Mouse (Mus musculus) heart, embryonic 16.5 days (tissue): ENCODE data around the gene Elavl4. TPM values are rescaled to one million over a fixed set of nuclear protein-coding genes. Genes with fewer than 3 reads are reported as not detected.

Experiments used
- ATAC-seq: fragments of 200-750 bp; cut with Nextera tagmentation; replicated peaks from 2 replicates; pipeline ENCODE4 v1.8.0; 2017; ENCODE audit warnings: moderate number of reproducible peaks; ENCODE audit not compliant: insufficient read depth, low FRiP score; ENCODE audit errors: extremely low read depth
- H3K27ac ChIP-seq: fragments of 300-500 bp; sonication (generic); 2 replicates; pipeline ENCODE4 v1.5.1; 2014; ENCODE audit warnings: mild to moderate bottlenecking, low read length, control low read depth, moderate library complexity
- H3K27me3 ChIP-seq: fragments of 300-500 bp; sonication (generic); 2 replicates; pipeline ENCODE4 v1.6.1; 2014; ENCODE audit warnings: low read length, mixed read lengths; ENCODE audit not compliant: control insufficient read depth, insufficient read depth
- H3K36me3 ChIP-seq: fragments of 300-500 bp; sonication (generic); 2 replicates; pipeline ENCODE4 v1.6.1; 2014; ENCODE audit not compliant: control insufficient read depth, insufficient read depth
- H3K4me1 ChIP-seq: fragments of 300-500 bp; sonication (generic); 2 replicates; pipeline ENCODE4 v1.6.1; 2014; ENCODE audit warnings: low read length, mixed read lengths; ENCODE audit not compliant: control insufficient read depth, insufficient read depth
- H3K4me2 ChIP-seq: fragments of 300-500 bp; sonication (generic); 2 replicates; pipeline ENCODE4 v1.6.1; 2014; ENCODE audit warnings: low read depth, mild to moderate bottlenecking, control low read depth, low read length
- H3K4me3 ChIP-seq: fragments of 300-500 bp; sonication (generic); 2 replicates; pipeline ENCODE4 v1.5.1; 2014; ENCODE audit warnings: mild to moderate bottlenecking, control low read depth, low read length
- H3K9ac ChIP-seq: fragments of 300-500 bp; sonication (generic); 2 replicates; pipeline ENCODE4 v1.6.1; 2014; ENCODE audit warnings: low read length, control low read depth
- H3K9me3 ChIP-seq: fragments of 300-500 bp; sonication (generic); replicated peaks from 2 replicates; pipeline ENCODE4 v1.6.1; 2016; ENCODE audit warnings: low read length; ENCODE audit not compliant: control insufficient read depth
- WGBS: fragments of 180-500 bp; shearing (Covaris S2); extraction: QIAGEN DNeasy Blood & Tissue Kit; methylation state at CpG from one replicate; pipeline ENCODE4 v1.1.7; 2014; 5-methylcytosine and 5-hydroxymethylcytosine counted together
- polyA plus RNA-seq: library from polyadenylated mRNA; unstranded; fragments of >200 nt; fragmentation: Nextera tagmentation; extraction: Ambion mirVana; gene quantifications from 2 replicates; pipeline ENCODE4 v1.2.1, GENCODE M21; 2015

Gene Elavl4
- polyA plus RNA-seq, 1 experiment from 2014 or later, result 3.5 TPM

- 68% methylated on average over 11 of the region's 11 CpGs for whole genome bisulfite sequencing
- Histone ChIP-seq H3K4me3 (no peak overlapping the region), H3K4me2 (no peak overlapping the region), H3K4me1 (no peaks in the 10 kb centered on the region; the same call in 1 of the 2 replicates), H3K9ac (no peak overlapping the region), H3K27ac (no peak overlapping the region), H3K36me3 (no peaks in the 10 kb centered on the region), H3K27me3 (no peaks in the 10 kb centered on the region), H3K9me3 (no peaks in the 10 kb centered on the region)
- ATAC-seq, result no peak
Observed at GRCm38 (mm10) chr4:110306559-110306958, 45.1 kb downstream of the Elavl4 start.

GRCm38 (mm10) chr4:110295793-110296192 lies 55.9 kb downstream of the Elavl4 start:
- Histone ChIP-seq H3K36me3 (no peaks in the 10 kb centered on the region), H3K4me1 (no peaks in the 10 kb centered on the region), H3K9me3 (no peaks in the 10 kb centered on the region), H3K27ac (no peak overlapping the region), H3K27me3 (no peaks in the 10 kb centered on the region), H3K4me3 (no peak overlapping the region), H3K9ac (no peak overlapping the region), H3K4me2 (no peak overlapping the region)
- no peak for ATAC-seq
- WGBS, result 75% methylated on average over 3 of the region's 3 CpGs

- no peak for ATAC-seq
- Histone ChIP-seq H3K4me3 (no peak overlapping the region), H3K9ac (no peak overlapping the region), H3K9me3 (no peaks in the 10 kb centered on the region), H3K36me3 (no peaks in the 10 kb centered on the region), H3K27ac (no peak overlapping the region), H3K4me2 (no peak overlapping the region), H3K4me1 (no peaks in the 10 kb centered on the region), H3K27me3 (no peaks in the 10 kb centered on the region)
- WGBS, result 73% methylated on average over 5 of the region's 5 CpGs
Observed at GRCm38 (mm10) chr4:110293238-110293637, 58.5 kb downstream of the Elavl4 start.

- Histone ChIP-seq H3K36me3 (no peaks in the 10 kb centered on the region), H3K4me2 (no peak overlapping the region)
- WGBS, result 81% methylated on average over 10 of the region's 10 CpGs
Observed at GRCm38 (mm10) chr4:110292471-110292870, 59.2 kb downstream of the Elavl4 start.

GRCm38 (mm10) chr4:110290544-110291095 lies 61.1 kb downstream of the Elavl4 start:
- no peaks in the 10 kb centered on the region for H3K36me3 ChIP-seq
- WGBS, result 72% methylated on average over 7 of the region's 7 CpGs
- H3K9ac ChIP-seq, result no peak overlapping the region
- no peaks in the 10 kb centered on the region for H3K27me3 ChIP-seq
- no peak overlapping the region for H3K27ac ChIP-seq
- H3K4me1 ChIP-seq, result peaks cover 8% of the 10 kb centered on the region
- no peak overlapping the region for H3K4me3 ChIP-seq
- H3K4me2 ChIP-seq, result no peak overlapping the region
- ATAC-seq, result no peak
- no peaks in the 10 kb centered on the region for H3K9me3 ChIP-seq

More at GRCm38 (mm10) chr4:110292471-110292870, 59.2 kb downstream of the Elavl4 start:
- H3K4me1 ChIP-seq, result 0 out of 2 replicates have a peak, but pooled peaks cover 3% of the 10 kb centered on the region
- no peak overlapping the region for H3K4me3 ChIP-seq
- H3K9ac ChIP-seq, result no peak overlapping the region
- H3K9me3 ChIP-seq, result no peaks in the 10 kb centered on the region
- no peak overlapping the region for H3K27ac ChIP-seq
- no peaks in the 10 kb centered on the region for H3K27me3 ChIP-seq
- ATAC-seq, result no peak

- H3K27ac ChIP-seq, result no peak overlapping the region
- no peak for ATAC-seq
- H3K36me3 ChIP-seq, result no peaks in the 10 kb centered on the region
- H3K9me3 ChIP-seq, result no peaks in the 10 kb centered on the region
- H3K4me1 ChIP-seq, result peaks cover 11% of the 10 kb centered on the region
- no peaks in the 10 kb centered on the region for H3K27me3 ChIP-seq
- H3K4me3 ChIP-seq, result no peak overlapping the region
- WGBS, result 62% methylated on average over 12 of the region's 12 CpGs
- no peak overlapping the region for H3K9ac ChIP-seq
- H3K4me2 ChIP-seq, result no peak overlapping the region
Observed at GRCm38 (mm10) chr4:110290056-110290455, 61.7 kb downstream of the Elavl4 start.

GRCm38 (mm10) chr4:110287412-110288067 lies 64.2 kb downstream of the Elavl4 start:
- peak overlapping the region; percentile 23; the same call in 1 of the 2 replicates for H3K4me2 ChIP-seq
- no peaks in the 10 kb centered on the region for H3K27me3 ChIP-seq
- no peak overlapping the region for H3K4me3 ChIP-seq
- no peaks in the 10 kb centered on the region for H3K9me3 ChIP-seq
- no peak for ATAC-seq
- no peaks in the 10 kb centered on the region for H3K36me3 ChIP-seq
- H3K4me1 ChIP-seq, result peaks cover 11% of the 10 kb centered on the region
- WGBS, result 31% methylated on average over 11 of the region's 11 CpGs
- H3K9ac ChIP-seq, result no peak overlapping the region
- no peak overlapping the region for H3K27ac ChIP-seq

GRCm38 (mm10) chr4:110286841-110287240 lies 64.9 kb downstream of the Elavl4 start:
- no peaks in the 10 kb centered on the region for H3K27me3 ChIP-seq
- no peak for ATAC-seq
- peak overlapping the region; percentile 57 for H3K4me2 ChIP-seq
- no peaks in the 10 kb centered on the region for H3K9me3 ChIP-seq
- H3K4me3 ChIP-seq, result peak overlapping the region; percentile 21; the same call in 1 of the 2 replicates
- no peak overlapping the region for H3K9ac ChIP-seq
- H3K27ac ChIP-seq, result no peak overlapping the region
- WGBS, result 61% methylated on average over 7 of the region's 7 CpGs
- no peaks in the 10 kb centered on the region for H3K36me3 ChIP-seq
- peaks cover 11% of the 10 kb centered on the region for H3K4me1 ChIP-seq

GRCm38 (mm10) chr4:110286371-110286781 lies 65.3 kb downstream of the Elavl4 start:
- H3K4me1 ChIP-seq, result peaks cover 11% of the 10 kb centered on the region
- no peak for ATAC-seq
- H3K36me3 ChIP-seq, result no peaks in the 10 kb centered on the region
- H3K9me3 ChIP-seq, result no peaks in the 10 kb centered on the region
- H3K27ac ChIP-seq, result no peak overlapping the region
- H3K9ac ChIP-seq, result no peak overlapping the region
- no peaks in the 10 kb centered on the region for H3K27me3 ChIP-seq
- WGBS, result 43% methylated on average over 9 of the region's 9 CpGs
- H3K4me3 ChIP-seq, result peak overlapping the region; percentile 26
- peak overlapping the region; percentile 57 for H3K4me2 ChIP-seq
